Mouse (Mus musculus) E14TG2a.4 (cell line): ENCODE data around the gene Nanp.

ENCODE experiments used
- H3K27me3 ChIP-seq: 2 replicates; pipeline ENCODE4 v1.6.1; 2014; ENCODE audit warnings: low read length, control low read depth; ENCODE audit not compliant: insufficient read depth
- H3K36me3 ChIP-seq: 2 replicates; pipeline ENCODE4 v1.6.1; 2014; ENCODE audit warnings: low read length, control low read depth; ENCODE audit not compliant: insufficient read depth
- H3K4me1 ChIP-seq: replicated peaks from 2 replicates; pipeline ENCODE4 v1.6.1; 2014; ENCODE audit warnings: low read depth, low read length, control low read depth
- H3K4me3 ChIP-seq: replicated peaks from 2 replicates; pipeline ENCODE4 v1.5.1; 2014; ENCODE audit warnings: mild to moderate bottlenecking, low read length
- H3K9me3 ChIP-seq: 2 replicates; pipeline ENCODE4 v1.6.1; 2014; ENCODE audit warnings: low read length, control low read depth
- CTCF ChIP-seq: conservative IDR thresholded peaks from 2 replicates; pipeline ENCODE4 v1.5.1; 2014; ENCODE audit warnings: low read length
- NANOG ChIP-seq: IDR thresholded peaks from 2 replicates; pipeline ENCODE4 v1.6.1; 2014; ENCODE audit warnings: borderline replicate concordance, low read length, mixed read lengths
- POU5F1 ChIP-seq: IDR thresholded peaks from 2 replicates; pipeline ENCODE4 v1.6.1; 2014; ENCODE audit warnings: low read length, borderline replicate concordance

Gene Nanp

GRCm38 (mm10) chr2:150990506-150990905 is 48.7 kb downstream of the Nanp start:
- H3K9me3 ChIP-seq, result no peaks in the 10 kb centered on the region
- H3K27me3 ChIP-seq, result no peaks in the 10 kb centered on the region
- no peaks in the 10 kb centered on the region for H3K4me1 ChIP-seq
- no peak overlapping the region for H3K4me3 ChIP-seq
- H3K36me3 ChIP-seq, result no peaks in the 10 kb centered on the region
- TF ChIP-seq POU5F1 (no peak), NANOG (no peak), CTCF (no peak)

GRCm38 (mm10) chr2:150985359-150985758 is 53.8 kb downstream of the Nanp start:
- H3K9me3 ChIP-seq, result no peaks in the 10 kb centered on the region
- H3K27me3 ChIP-seq, result no peaks in the 10 kb centered on the region
- no peaks in the 10 kb centered on the region for H3K4me1 ChIP-seq
- H3K36me3 ChIP-seq, result no peaks in the 10 kb centered on the region
- no peak for TF ChIP-seq NANOG
- no peak for TF ChIP-seq CTCF
- no peak for TF ChIP-seq POU5F1
- H3K4me3 ChIP-seq, result no peak overlapping the region

GRCm38 (mm10) chr2:150982051-150982450 is 57.1 kb downstream of the Nanp start:
- peaks cover 15% of the 10 kb centered on the region for H3K4me1 ChIP-seq
- H3K36me3 ChIP-seq, result peaks cover 23% of the 10 kb centered on the region
- no peak overlapping the region for H3K4me3 ChIP-seq
- no peaks in the 10 kb centered on the region for H3K27me3 ChIP-seq
- TF ChIP-seq CTCF (no peak), POU5F1 (no peak), NANOG (no peak)
- H3K9me3 ChIP-seq, result no peaks in the 10 kb centered on the region

- Histone ChIP-seq H3K4me3 (no peak overlapping the region), H3K9me3 (no peaks in the 10 kb centered on the region)
- TF ChIP-seq POU5F1, result no peak
- TF ChIP-seq NANOG, result no peak
- no peak for TF ChIP-seq CTCF
Measured at GRCm38 (mm10) chr2:150981524-150981923, 57.7 kb downstream of the Nanp start.

GRCm38 (mm10) chr2:150979861-150980620 is 59.2 kb downstream of the Nanp start:
- no peak overlapping the region for H3K4me3 ChIP-seq
- no peaks in the 10 kb centered on the region for H3K27me3 ChIP-seq

More at GRCm38 (mm10) chr2:150981524-150981923, 57.7 kb downstream of the Nanp start:
- peaks cover 23% of the 10 kb centered on the region for H3K36me3 ChIP-seq
- peaks cover 20% of the 10 kb centered on the region for H3K4me1 ChIP-seq
- no peaks in the 10 kb centered on the region for H3K27me3 ChIP-seq

More at GRCm38 (mm10) chr2:150979861-150980620, 59.2 kb downstream of the Nanp start:
- no peak for TF ChIP-seq POU5F1
- TF ChIP-seq CTCF, result no peak
- TF ChIP-seq NANOG, result no peak
- Histone ChIP-seq H3K9me3 (no peaks in the 10 kb centered on the region), H3K36me3 (peaks cover 32% of the 10 kb centered on the region), H3K4me1 (peaks cover 30% of the 10 kb centered on the region)
